Mouse (Mus musculus) erythroid progenitor cell, adult 5-6 weeks (primary cell): ENCODE measurements around the gene Vmn1r185. TPM values are rescaled to one million over a fixed set of nuclear protein-coding genes. Genes with fewer than 3 reads are reported as not detected.
"Not testable (repeated sequence)": the region's sequence is repeated elsewhere in the genome, so short reads cannot be mapped to it uniquely, and the experiment has no call there.

Experiments used
- ATAC-seq: replicated peaks from 2 replicates; pipeline ENCODE4 v1.8.0; 2016; ENCODE audit warnings: moderate number of reproducible peaks, mild to moderate bottlenecking, moderate TSS enrichment, inconsistent platforms; ENCODE audit not compliant: poor library complexity, low FRiP score, severe bottlenecking
- total RNA-seq, 2 experiments: library from RNA; stranded (forward) in 1 of 2; stranded (reverse) in 1 of 2; fragments of 150-400 nt in 1 of 2; fragments of 186-747, 209-891 nt in 1 of 2; gene quantifications; 2 replicates each; pipeline versions ENCODE4 v1.2.3 to v1.2.4; 2015 to 2017; ENCODE audit warnings: low replicate concordance in 2 of 2

Gene Vmn1r185
- total RNA-seq (2015; ENCODE audit: low replicate concordance) (not detected in 2 replicates), total RNA-seq (2017; ENCODE audit: low replicate concordance) (not detected in 2 replicates)

DNA sequence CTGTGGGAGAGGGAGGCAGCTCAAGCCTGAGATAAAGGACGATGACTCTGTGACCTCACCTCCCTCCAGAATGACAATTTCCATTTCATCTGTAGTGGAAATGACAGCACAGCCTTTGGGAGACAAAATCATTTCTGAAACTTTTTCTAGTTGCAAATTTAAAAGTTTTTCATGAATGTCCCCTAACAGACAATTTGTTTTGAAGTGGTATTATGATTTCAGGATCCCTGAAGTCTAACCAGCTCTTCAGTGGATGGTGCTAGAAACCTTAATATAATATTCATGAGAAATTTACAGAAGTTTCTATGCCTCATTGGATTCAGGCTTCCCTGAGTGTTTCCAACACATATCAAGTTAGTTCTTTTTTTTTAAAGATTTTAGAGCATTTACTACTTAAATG is at the start of gene Vmn1r185:
Vmn1r185 (minus strand) TSS at position 101 of the 400 bp plus-strand sequence.
- ATAC-seq, result not testable (repeated sequence)

DNA sequence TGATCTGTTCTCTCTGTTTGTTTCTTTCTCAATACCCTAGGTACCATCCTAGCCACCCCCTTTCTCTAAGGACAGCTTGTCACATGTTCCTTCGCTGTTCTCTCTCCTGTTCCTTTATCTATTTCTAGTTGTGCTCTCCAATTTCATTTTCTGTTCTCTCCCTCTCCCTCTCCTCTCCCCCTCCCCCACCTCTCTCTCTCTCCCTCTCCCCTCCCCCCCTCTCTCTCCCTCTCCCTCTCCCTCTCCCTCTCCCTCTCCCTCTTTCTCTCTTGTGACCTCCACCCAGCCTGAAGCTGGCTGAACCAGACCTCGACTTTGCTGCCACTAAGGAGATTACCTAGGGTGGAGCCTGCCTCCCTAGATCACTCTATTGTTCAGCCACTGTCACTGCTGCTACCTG is 49.2 kb upstream of the Vmn1r185 start:
- not testable (repeated sequence) for ATAC-seq

- no peak for ATAC-seq
These were observed 47.7 kb upstream of the Vmn1r185 start for GRCm38 (mm10) chr7:26666011-26666410.

- no peak for ATAC-seq
These were observed 28.5 kb downstream of the Vmn1r185 start for GRCm38 (mm10) chr7:26589774-26590173.

- no peak for ATAC-seq
These were observed 29.2 kb downstream of the Vmn1r185 start for GRCm38 (mm10) chr7:26589077-26589476.

Other genes starting within 250 kb of the Vmn1r185 start
- gene Nlrp9c, start 214.8 kb downstream of the Vmn1r185 start, total RNA-seq (2015; ENCODE audit: low replicate concordance), result not detected in 2 replicates
- gene Nlrp9c, start 214.8 kb downstream of the Vmn1r185 start, total RNA-seq (2017; ENCODE audit: low replicate concordance), result not detected in 2 replicates
- gene Nlrp4a, start 183.4 kb downstream of the Vmn1r185 start, total RNA-seq (2015; ENCODE audit: low replicate concordance), result not detected in 2 replicates
- not detected in 2 replicates for gene Nlrp4a, start 183.4 kb downstream of the Vmn1r185 start, total RNA-seq (2017; ENCODE audit: low replicate concordance)
- not detected in 2 replicates for gene Nlrp9a, start 83.4 kb downstream of the Vmn1r185 start, total RNA-seq (2015; ENCODE audit: low replicate concordance)
- not detected in 2 replicates for gene Nlrp9a, start 83.4 kb downstream of the Vmn1r185 start, total RNA-seq (2017; ENCODE audit: low replicate concordance)
- gene Cyp2b23, start 68.0 kb upstream of the Vmn1r185 start, total RNA-seq (2015; ENCODE audit: low replicate concordance), result not detected in 2 replicates
- not detected in 2 replicates for gene Cyp2b23, start 68.0 kb upstream of the Vmn1r185 start, total RNA-seq (2017; ENCODE audit: low replicate concordance)
- not detected in 2 replicates for gene Cyp2b19, start 138.7 kb upstream of the Vmn1r185 start, total RNA-seq (2015; ENCODE audit: low replicate concordance)
- not detected in 2 replicates for gene Cyp2b19, start 138.7 kb upstream of the Vmn1r185 start, total RNA-seq (2017; ENCODE audit: low replicate concordance)
- gene Cyp2g1, start 190.4 kb upstream of the Vmn1r185 start, total RNA-seq (2015; ENCODE audit: low replicate concordance), result not detected in 2 replicates
- gene Cyp2g1, start 190.4 kb upstream of the Vmn1r185 start, total RNA-seq (2017; ENCODE audit: low replicate concordance), result not detected in 2 replicates
- gene Cyp2a5, start 216.8 kb upstream of the Vmn1r185 start, total RNA-seq (2015; ENCODE audit: low replicate concordance), result not detected in 2 replicates
- gene Cyp2a5, start 216.8 kb upstream of the Vmn1r185 start, total RNA-seq (2017; ENCODE audit: low replicate concordance), result not detected in 2 replicates